Mouse (Mus musculus) olfactory bulb, adult 2 months (tissue): ENCODE results near the gene Timp4.

Experiments
- CTCF ChIP-seq: fragments of 200-500 bp; IDR thresholded peaks from 2 replicates; pipeline ENCODE4 v1.5.1; 2012; ENCODE audit warnings: low read depth, mild to moderate bottlenecking, low read length, moderate library complexity; ENCODE audit not compliant: insufficient read depth
- POLR2A ChIP-seq: fragments of 200-500 bp; IDR thresholded peaks from 2 replicates; pipeline ENCODE4 v1.6.1; 2012; ENCODE audit warnings: mild to moderate bottlenecking, low read depth, low read length, moderate library complexity; ENCODE audit not compliant: insufficient read depth

DNA sequence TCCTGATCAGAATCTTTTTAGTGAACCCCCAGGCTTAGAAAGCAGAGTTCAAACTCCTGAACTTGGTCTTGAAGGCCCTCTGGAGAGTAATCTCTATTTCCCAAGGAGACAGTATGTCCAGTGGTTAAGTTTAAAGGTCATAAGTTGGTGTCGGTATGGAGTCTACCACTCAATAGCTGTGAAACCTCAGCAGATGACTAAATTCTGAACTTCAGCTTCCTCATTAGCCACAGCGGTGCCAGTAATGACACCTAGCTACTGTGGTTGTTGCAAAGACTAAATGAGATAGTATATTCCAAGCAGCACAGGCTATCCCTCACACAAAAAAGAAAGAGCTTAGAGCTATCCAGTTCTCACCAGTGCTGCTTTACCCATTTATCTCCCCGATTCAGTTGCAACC is 36.2 kb upstream of the Timp4 start:
- no peak for TF ChIP-seq CTCF
- no peak for TF ChIP-seq POLR2A
